10 mouse cellular contexts compared by ENCODE assay signal in the genomic region with DNA sequence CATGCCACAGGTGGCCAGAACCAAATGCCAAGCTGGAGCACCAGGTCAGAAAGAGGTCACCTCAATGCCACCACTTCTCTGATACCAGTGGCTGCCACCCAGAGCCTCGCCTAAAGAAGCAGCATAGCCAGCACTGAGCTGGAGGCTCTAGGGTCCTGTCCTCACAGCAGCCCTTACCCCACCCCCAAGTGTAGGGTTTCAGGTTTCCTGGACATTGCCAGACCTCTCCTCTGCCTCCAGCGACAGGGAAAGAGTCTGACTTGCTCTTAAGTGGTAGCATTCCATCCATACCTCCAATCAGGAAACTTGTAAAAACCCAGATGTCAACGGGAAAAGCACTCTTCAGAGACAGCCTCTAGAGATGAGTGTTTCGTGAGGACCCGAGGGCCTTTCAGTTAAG. TPM values are rescaled to one million over a fixed set of nuclear protein-coding genes. Genes with fewer than 3 reads are reported as not detected.
A peak's percentile ranks its signal among the peaks of the same experiment; 100 is the strongest.
DNase-seq lines count a peak whose midpoint lies in the region; ATAC-seq and TF ChIP-seq lines count a peak whose summit lies in the region.
"Had no signal": no experiment of that assay in that cellular context is flagged by ENCODE, and none has a peak within 500 bp of the region (broad histone marks: within the 10 kb centered on the region; RNA-seq: fewer than 3 reads in every experiment).

No protein-coding gene starts in this region.

- WGBS in embryonic facial prominence, embryonic 10.5 days: 10% methylated on average over 5 of the region's 5 CpGs
- 11% methylated on average over 5 of the region's 5 CpGs for WGBS in lung, postnatal 0 days
- WGBS in hindbrain, embryonic 16.5 days: 45% methylated on average over 5 of the region's 5 CpGs

- H3K4me3 ChIP-seq in embryonic facial prominence, embryonic 10.5 days: no peak overlapping the region
- H3K4me3 ChIP-seq in lung, postnatal 0 days (ENCODE audit: low read depth, low read length): no peak overlapping the region
- H3K4me3 ChIP-seq in hindbrain, embryonic 16.5 days (ENCODE audit: low read length): no peak overlapping the region
- H3K4me3 ChIP-seq: erythroblast, embryonic 14.5 days had no signal

- H3K4me1 ChIP-seq in embryonic facial prominence, embryonic 10.5 days: peaks cover 62% of the 10 kb centered on the region
- peaks cover 23% of the 10 kb centered on the region for H3K4me1 ChIP-seq in lung, postnatal 0 days (ENCODE audit: insufficient read depth, low read depth, low read length)
- peaks cover under 1% of the 10 kb centered on the region for H3K4me1 ChIP-seq in hindbrain, embryonic 16.5 days (ENCODE audit: control insufficient read depth, insufficient read depth, low read depth, low read length)

- no peak for TF ChIP-seq CTCF in lung, postnatal 0 days (IDR thresholded peaks at IDR 0.05)

- intact Hi-C loops in gastrocnemius, postnatal 14 days (cut with DNase I; ENCODE audit: low total_unique reads): no loop called here

- peak; percentile 58 for DNase-seq in gastrocnemius, postnatal 14 days
- DNase-seq in gastrocnemius, postnatal 4 days (ENCODE audit: low spot score in 2 of 2): no peak
- DNase-seq in embryonic facial prominence, embryonic 10.5 days (ENCODE audit: low spot score): peak; percentile 81
- peak; percentile 68 for DNase-seq in heart, postnatal 4 days
- peak; percentile 90 for DNase-seq in lung, postnatal 0 days (ENCODE audit: low spot score)
- DNase-seq in layer of hippocampus, adult 9-10 months (ENCODE audit: low spot score): no peak
- DNase-seq in cerebellum, postnatal 14 days: no peak
- DNase-seq: layer of hippocampus, adult 9-11 months had no signal

- H3K36me3 ChIP-seq in embryonic facial prominence, embryonic 10.5 days (replicated peaks): no peaks in the 10 kb centered on the region
- H3K36me3 ChIP-seq in lung, postnatal 0 days (ENCODE audit: insufficient read depth, low read length): no peaks in the 10 kb centered on the region
- H3K36me3 ChIP-seq in hindbrain, embryonic 16.5 days (ENCODE audit: control insufficient read depth, insufficient read depth, low read length): no peaks in the 10 kb centered on the region

- no peak overlapping the region for H3K9ac ChIP-seq in lung, postnatal 0 days (replicated peaks; ENCODE audit: low read depth)
- no peak overlapping the region for H3K9ac ChIP-seq in hindbrain, embryonic 16.5 days (ENCODE audit: low read depth, low read length)

- H3K9me3 ChIP-seq in embryonic facial prominence, embryonic 10.5 days: no peaks in the 10 kb centered on the region
- no peaks in the 10 kb centered on the region for H3K9me3 ChIP-seq in lung, postnatal 0 days (ENCODE audit: low read length)
- no peaks in the 10 kb centered on the region for H3K9me3 ChIP-seq in hindbrain, embryonic 16.5 days (ENCODE audit: control insufficient read depth, low read length)

- ATAC-seq in lung, postnatal 0 days: peak; percentile 79
- ATAC-seq in hindbrain, embryonic 16.5 days: no peak

- TF ChIP-seq EP300 in lung, postnatal 0 days (IDR thresholded peaks at IDR 0.05): peak; percentile 94

- H3K4me2 ChIP-seq in lung, postnatal 0 days (replicated peaks; ENCODE audit: low read depth, low read length): no peak overlapping the region
- H3K4me2 ChIP-seq in hindbrain, embryonic 16.5 days (ENCODE audit: low read length): no peak overlapping the region

- H3K27ac ChIP-seq in embryonic facial prominence, embryonic 10.5 days (replicated peaks): peak overlapping the region; percentile 77
- no peak overlapping the region; the same call in 1 of the 2 replicates for H3K27ac ChIP-seq in lung, postnatal 0 days (ENCODE audit: low read length)
- H3K27ac ChIP-seq in hindbrain, embryonic 16.5 days (ENCODE audit: low read depth, low read length): no peak overlapping the region

- 0 out of 2 replicates have a peak, but pooled peaks cover 7% of the 10 kb centered on the region for H3K27me3 ChIP-seq in embryonic facial prominence, embryonic 10.5 days (replicated peaks; ENCODE audit: low read depth, poor library complexity, severe bottlenecking)
- H3K27me3 ChIP-seq in lung, postnatal 0 days (replicated peaks; ENCODE audit: insufficient read depth, low read length): no peaks in the 10 kb centered on the region
- no peaks in the 10 kb centered on the region for H3K27me3 ChIP-seq in hindbrain, embryonic 16.5 days (replicated peaks; ENCODE audit: control insufficient read depth, insufficient read depth, low read length)

RNA-seq across cellular contexts. Expression of gene Sorcs2, which starts 12.9 kb away (rescaled TPM):
- total RNA-seq in gastrocnemius, postnatal 14 days (2021): 1 to 10 TPM; 8.3 to 8.7 TPM
- total RNA-seq in gastrocnemius, postnatal 4 days (2021): 10 to 100 TPM; 35.8 to 38.1 TPM
- 7.0 and 8.7 TPM in 2 replicates for polyA plus RNA-seq in embryonic facial prominence, embryonic 10.5 days (2016; fragmentation: Nextera tagmentation; extraction: Ambion mirVana)
- total RNA-seq in heart, postnatal 4 days (2021): 10 to 100 TPM; 18.1 TPM
- polyA plus RNA-seq in lung, postnatal 0 days (2015; fragmentation: Nextera tagmentation; extraction: Ambion mirVana): 9.4 TPM in 2 replicates
- 11.8 and 15.5 TPM in 2 replicates for polyA plus RNA-seq in hindbrain, embryonic 16.5 days (2015; fragmentation: Nextera tagmentation; extraction: Ambion mirVana)
- polyA plus RNA-seq: erythroblast, embryonic 14.5 days had no signal

Comparison
In these comparisons a context has a peak if more than half of its experiments do, and no peak if none do; other contexts are left out.
1. DNase-seq: peak in gastrocnemius, postnatal 14 days (single experiment), embryonic facial prominence, embryonic 10.5 days (single experiment), heart, postnatal 4 days (single experiment) and lung, postnatal 0 days (single experiment); none in gastrocnemius, postnatal 4 days (0 of 2), layer of hippocampus, adult 9-10 months (single experiment) and cerebellum, postnatal 14 days (0 of 2).